Mouse (Mus musculus) mouse embryonic stem cell (cell line): ENCODE results near the gene Acadvl.
"Not testable (repeated sequence)": the region's sequence is repeated elsewhere in the genome, so short reads cannot be mapped to it uniquely, and the experiment has no call there.

Experiments
- in situ Hi-C, 2 experiments: fragments of 300-500 bp; cut with MboI; formaldehyde crosslinking; loops; 1 replicate in 1 of 2; 3 replicates in 1 of 2; pipeline ENCODE4 v1.14.3; 2019 to 2020; ENCODE audit warnings: low sequenced_read_pairs in 2 of 2, low pct_unique_long_range_greater_than_20kb in 1 of 2, mixed read lengths in 1 of 2; ENCODE audit not compliant: unreplicated experiment in 1 of 2

Acadvl gene

GRCm38 (mm10) chr11:70029130-70029801, 14.1 kb upstream of the Acadvl start:
- in situ Hi-C loops, result no loop called here

- in situ Hi-C loops, result no loop called here
Measured at GRCm38 (mm10) chr11:70028401-70029129, 13.4 kb upstream of the Acadvl start.

GRCm38 (mm10) chr11:70027397-70027796, 12.2 kb upstream of the Acadvl start:
- in situ Hi-C loops, result no loop called here

- in situ Hi-C loops, result no loop called here
Measured at GRCm38 (mm10) chr11:70026689-70027088, 11.5 kb upstream of the Acadvl start.

- in situ Hi-C loops, result no loop called here
Measured at GRCm38 (mm10) chr11:70024151-70024514, 8.9 kb upstream of the Acadvl start.

GRCm38 (mm10) chr11:70023481-70024150, 8.4 kb upstream of the Acadvl start:
- in situ Hi-C loops, result no loop called here

GRCm38 (mm10) chr11:70021264-70022132, 6.3 kb upstream of the Acadvl start:
- in situ Hi-C loops, result no loop called here

- in situ Hi-C loops, result no loop called here
Measured at GRCm38 (mm10) chr11:70020731-70021263, 5.6 kb upstream of the Acadvl start.

- in situ Hi-C loops, result no loop called here
Measured at GRCm38 (mm10) chr11:70020022-70020631, 4.9 kb upstream of the Acadvl start.

GRCm38 (mm10) chr11:70019495-70020021, 4.3 kb upstream of the Acadvl start:
- in situ Hi-C loops, result no loop called here

GRCm38 (mm10) chr11:70018131-70018990, 3.1 kb upstream of the Acadvl start:
- in situ Hi-C loops, result no loop called here

- in situ Hi-C loops, result no loop called here
Measured at GRCm38 (mm10) chr11:70017199-70017767, 2.1 kb upstream of the Acadvl start.

- in situ Hi-C loops, result no loop called here
Measured at GRCm38 (mm10) chr11:70016669-70017068, 1.5 kb upstream of the Acadvl start, which contains the start of gene Dlg4. Dlg4 (plus strand) TSS chr11:70016942.

- in situ Hi-C loops, result not testable (repeated sequence)
Measured at GRCm38 (mm10) chr11:70016177-70016576, 966 bp upstream of the Acadvl start.

- in situ Hi-C loops, result no loop called here
Measured at GRCm38 (mm10) chr11:70015677-70016076, 466 bp upstream of the Acadvl start.

GRCm38 (mm10) chr11:70014051-70014450, 1.2 kb downstream of the Acadvl start:
- in situ Hi-C loops, result no loop called here

GRCm38 (mm10) chr11:70013408-70013807, 1.8 kb downstream of the Acadvl start:
- in situ Hi-C loops, result no loop called here
